Mouse (Mus musculus) intestine, postnatal 0 days (tissue): ENCODE measurements around the gene Kcnmb1. TPM values are rescaled to one million over a fixed set of nuclear protein-coding genes. Genes with fewer than 3 reads are reported as not detected.
A peak's percentile ranks its signal among the peaks of the same experiment; 100 is the strongest.

Experiments
- ATAC-seq: fragments of 200-750 bp; cut with Nextera tagmentation; 2 replicates; pipeline ENCODE4 v1.8.0; 2017; ENCODE audit warnings: mild to moderate bottlenecking, moderate TSS enrichment, moderate library complexity
- H3K27ac ChIP-seq: fragments of 300-500 bp; sonication (generic); 2 replicates; pipeline ENCODE4 v1.5.1; 2014; ENCODE audit warnings: mild to moderate bottlenecking, low read depth, low read length, moderate library complexity
- H3K27me3 ChIP-seq: fragments of 300-500 bp; sonication (generic); replicated peaks from 2 replicates; pipeline ENCODE4 v1.6.1; 2014; ENCODE audit warnings: low read length, mixed read lengths; ENCODE audit not compliant: control insufficient read depth, insufficient read depth
- H3K36me3 ChIP-seq: fragments of 300-500 bp; sonication (generic); 2 replicates; pipeline ENCODE4 v1.6.1; 2014; ENCODE audit warnings: mild to moderate bottlenecking, moderate library complexity; ENCODE audit not compliant: control insufficient read depth, insufficient read depth
- H3K4me1 ChIP-seq: fragments of 300-500 bp; sonication (generic); replicated peaks from 2 replicates; pipeline ENCODE4 v1.6.1; 2014; ENCODE audit warnings: antibody characterized with exemption, low read length, mixed read lengths; ENCODE audit not compliant: control insufficient read depth, insufficient read depth
- H3K4me2 ChIP-seq: fragments of 300-500 bp; sonication (generic); replicated peaks from 2 replicates; pipeline ENCODE4 v1.6.1; 2014; ENCODE audit warnings: low read depth, mild to moderate bottlenecking, moderate library complexity
- H3K4me3 ChIP-seq: fragments of 300-500 bp; sonication (generic); 2 replicates; pipeline ENCODE4 v1.5.1; 2014; ENCODE audit warnings: low read depth, low read length
- H3K9ac ChIP-seq: fragments of 300-500 bp; sonication (generic); 2 replicates; pipeline ENCODE4 v1.6.1; 2014; ENCODE audit warnings: mild to moderate bottlenecking, low read depth, low read length
- H3K9me3 ChIP-seq: fragments of 300-500 bp; sonication (generic); 2 replicates; pipeline ENCODE4 v1.6.1; 2016; ENCODE audit warnings: mixed run types; ENCODE audit not compliant: control insufficient read depth
- CTCF ChIP-seq: sonication (generic); IDR thresholded peaks from 2 replicates; pipeline ENCODE4 v1.5.1; 2016; ENCODE audit warnings: low read depth, mild to moderate bottlenecking, control low read depth, antibody characterized with exemption, moderate library complexity
- WGBS: fragments of 180-500 bp; shearing (Covaris S2); extraction: QIAGEN DNeasy Blood & Tissue Kit; methylation state at CpG from one replicate; pipeline ENCODE4 v1.1.7; 2014; 5-methylcytosine and 5-hydroxymethylcytosine counted together
- polyA plus RNA-seq: library from polyadenylated mRNA; unstranded; fragments of >200 nt; fragmentation: Nextera tagmentation; extraction: Ambion mirVana; gene quantifications from 2 replicates; pipeline ENCODE4 v1.2.1, GENCODE M21; 2015

Kcnmb1 gene
- polyA plus RNA-seq, 1 experiment from 2014 or later, result 1.8 TPM

DNA sequence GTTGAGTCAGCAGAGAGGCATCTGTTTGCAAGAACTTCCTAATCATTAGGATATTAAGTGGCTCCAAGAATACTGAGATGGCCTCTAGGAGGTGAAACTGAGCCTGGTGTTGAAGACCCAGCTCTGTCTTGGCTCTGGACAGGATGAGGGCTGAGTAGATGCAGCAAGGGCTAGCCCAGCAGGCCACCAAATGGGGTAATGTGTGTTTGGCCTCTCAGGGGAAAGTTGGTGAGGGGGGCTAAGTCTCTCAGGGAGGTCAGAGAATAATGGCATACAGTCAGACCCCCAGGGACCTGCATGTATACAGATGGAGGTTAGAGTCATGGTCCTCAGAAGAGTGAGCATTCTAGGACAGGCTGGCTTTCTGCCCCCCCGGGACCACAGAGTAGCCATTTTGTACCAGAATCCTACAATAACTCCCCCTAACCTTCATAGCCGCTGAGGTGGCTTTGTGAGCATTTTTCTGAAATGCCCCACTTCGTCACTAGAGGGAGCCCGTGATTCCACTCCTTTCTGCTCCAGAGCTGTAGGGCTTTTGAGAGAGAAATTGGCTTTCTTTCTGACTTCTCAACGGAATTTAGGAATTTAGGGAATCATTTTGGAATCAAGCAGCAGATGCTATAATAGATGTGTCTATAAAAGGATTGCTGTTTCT lies 39.3 kb downstream of the Kcnmb1 start:
- no peaks in the 10 kb centered on the region for H3K9me3 ChIP-seq
- no peak overlapping the region for H3K27ac ChIP-seq
- H3K4me3 ChIP-seq, result no peak overlapping the region
- H3K27me3 ChIP-seq, result no peaks in the 10 kb centered on the region
- WGBS, result 6% methylated on average over 5 of the region's 5 CpGs
- H3K4me1 ChIP-seq, result no peaks in the 10 kb centered on the region
- peak; percentile 76 for TF ChIP-seq CTCF
- ATAC-seq, result no peak
- no peak overlapping the region for H3K9ac ChIP-seq
- H3K4me2 ChIP-seq, result no peak overlapping the region
- H3K36me3 ChIP-seq, result no peaks in the 10 kb centered on the region

DNA sequence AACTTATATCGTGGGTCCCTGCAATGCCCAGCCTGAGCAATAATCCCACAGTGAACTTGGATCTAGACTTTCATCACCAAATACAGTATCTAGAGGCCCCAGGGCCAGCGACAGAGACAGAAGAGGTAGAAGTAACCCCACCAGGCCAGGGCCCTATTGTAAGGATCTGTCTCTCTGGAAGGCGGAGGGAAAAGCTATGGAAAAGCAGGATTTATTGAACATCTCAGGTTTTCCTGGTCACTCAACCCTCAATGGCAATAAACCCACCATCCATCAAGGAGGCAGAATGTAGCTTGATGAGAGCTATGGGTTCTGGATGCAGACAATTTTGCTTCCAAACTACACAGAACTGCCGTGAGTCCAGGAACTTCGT lies 39.8 kb downstream of the Kcnmb1 start:
- H3K9ac ChIP-seq, result no peak overlapping the region
- H3K4me3 ChIP-seq, result no peak overlapping the region
- H3K4me1 ChIP-seq, result no peaks in the 10 kb centered on the region
- WGBS, result 76% methylated on average over 5 of the region's 5 CpGs
- H3K27ac ChIP-seq, result no peak overlapping the region
- H3K27me3 ChIP-seq, result no peaks in the 10 kb centered on the region
- no peaks in the 10 kb centered on the region for H3K36me3 ChIP-seq
- H3K4me2 ChIP-seq, result no peak overlapping the region
- H3K9me3 ChIP-seq, result no peaks in the 10 kb centered on the region
- no peak for TF ChIP-seq CTCF
- ATAC-seq, result no peak

DNA sequence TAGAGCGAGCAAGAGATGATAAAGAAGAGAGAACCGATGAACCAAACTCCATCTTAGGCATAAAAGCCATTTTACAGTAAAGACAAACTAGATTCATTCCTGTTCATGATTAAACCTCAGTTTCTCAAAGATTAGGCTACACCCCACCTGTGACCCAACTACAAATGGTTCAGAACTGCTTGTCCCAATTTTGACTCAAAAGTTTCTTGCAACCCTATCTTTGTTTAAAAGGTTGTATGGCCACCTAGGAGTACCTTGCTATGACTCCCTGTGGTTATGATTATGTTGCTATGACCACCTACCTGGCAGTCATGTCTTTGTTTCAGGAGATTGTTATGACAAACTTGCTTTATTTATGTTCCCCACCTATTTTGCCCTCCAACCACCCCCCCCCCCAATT lies 44.8 kb downstream of the Kcnmb1 start:
- Histone ChIP-seq H3K4me1 (no peaks in the 10 kb centered on the region), H3K27ac (no peak overlapping the region), H3K9ac (no peak overlapping the region), H3K4me3 (no peak overlapping the region), H3K27me3 (no peaks in the 10 kb centered on the region), H3K36me3 (no peaks in the 10 kb centered on the region), H3K9me3 (no peaks in the 10 kb centered on the region), H3K4me2 (no peak overlapping the region)
- no peak for ATAC-seq
- TF ChIP-seq CTCF, result no peak
- WGBS, result 85% methylated on average over 2 of the region's 2 CpGs

DNA sequence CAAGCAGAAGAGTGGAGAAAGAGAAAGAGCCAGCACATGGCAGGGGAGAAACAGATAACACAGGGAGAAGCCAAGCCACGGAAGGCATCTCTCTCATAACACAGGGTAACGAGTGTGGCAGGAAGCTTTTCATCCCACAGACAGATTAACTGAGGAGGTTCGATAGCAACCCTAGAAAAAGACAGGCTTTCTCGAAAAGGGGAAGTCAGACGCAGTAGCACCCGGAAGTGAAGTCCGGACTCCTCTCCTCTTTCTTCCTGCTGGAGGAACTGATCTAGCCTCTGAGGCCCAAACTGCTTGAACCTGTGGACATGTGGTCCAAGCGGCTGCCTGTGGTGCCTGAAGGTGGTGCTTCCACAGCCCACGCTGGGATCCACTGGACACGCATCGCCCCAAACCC lies 45.4 kb downstream of the Kcnmb1 start:
- TF ChIP-seq CTCF, result no peak
- no peaks in the 10 kb centered on the region for H3K9me3 ChIP-seq
- no peak overlapping the region for H3K27ac ChIP-seq
- no peaks in the 10 kb centered on the region for H3K27me3 ChIP-seq
- no peak for ATAC-seq
- no peaks in the 10 kb centered on the region for H3K4me1 ChIP-seq
- H3K4me3 ChIP-seq, result no peak overlapping the region
- no peak overlapping the region for H3K9ac ChIP-seq
- no peak overlapping the region for H3K4me2 ChIP-seq
- H3K36me3 ChIP-seq, result no peaks in the 10 kb centered on the region
- 73% methylated on average over 11 of the region's 11 CpGs for WGBS

DNA sequence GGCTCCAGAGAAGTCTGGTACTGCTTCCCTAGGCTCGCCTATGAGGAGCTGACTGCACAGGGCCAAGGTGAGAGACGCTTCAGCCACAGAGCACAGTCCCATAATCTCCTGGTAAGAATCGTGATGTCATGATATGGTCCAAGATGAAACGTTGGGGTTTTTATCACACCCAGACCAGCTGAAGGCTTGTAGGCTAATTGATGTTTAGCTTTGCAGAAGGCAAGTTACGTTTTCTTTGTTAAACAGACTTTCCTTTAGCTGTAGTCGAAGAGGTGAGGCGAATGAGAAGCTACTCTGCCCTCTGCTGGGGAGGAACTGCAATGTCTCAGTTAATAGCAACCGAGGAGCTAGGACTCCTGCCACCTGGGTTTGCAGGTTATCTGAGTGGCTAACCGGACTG lies 45.9 kb downstream of the Kcnmb1 start:
- Histone ChIP-seq H3K4me1 (no peaks in the 10 kb centered on the region), H3K27ac (no peak overlapping the region), H3K4me2 (no peak overlapping the region), H3K9me3 (no peaks in the 10 kb centered on the region), H3K4me3 (no peak overlapping the region), H3K27me3 (no peaks in the 10 kb centered on the region), H3K9ac (no peak overlapping the region), H3K36me3 (no peaks in the 10 kb centered on the region)
- WGBS, result 28% methylated on average over 9 of the region's 9 CpGs
- TF ChIP-seq CTCF, result peak; percentile 80
- no peak for ATAC-seq

DNA sequence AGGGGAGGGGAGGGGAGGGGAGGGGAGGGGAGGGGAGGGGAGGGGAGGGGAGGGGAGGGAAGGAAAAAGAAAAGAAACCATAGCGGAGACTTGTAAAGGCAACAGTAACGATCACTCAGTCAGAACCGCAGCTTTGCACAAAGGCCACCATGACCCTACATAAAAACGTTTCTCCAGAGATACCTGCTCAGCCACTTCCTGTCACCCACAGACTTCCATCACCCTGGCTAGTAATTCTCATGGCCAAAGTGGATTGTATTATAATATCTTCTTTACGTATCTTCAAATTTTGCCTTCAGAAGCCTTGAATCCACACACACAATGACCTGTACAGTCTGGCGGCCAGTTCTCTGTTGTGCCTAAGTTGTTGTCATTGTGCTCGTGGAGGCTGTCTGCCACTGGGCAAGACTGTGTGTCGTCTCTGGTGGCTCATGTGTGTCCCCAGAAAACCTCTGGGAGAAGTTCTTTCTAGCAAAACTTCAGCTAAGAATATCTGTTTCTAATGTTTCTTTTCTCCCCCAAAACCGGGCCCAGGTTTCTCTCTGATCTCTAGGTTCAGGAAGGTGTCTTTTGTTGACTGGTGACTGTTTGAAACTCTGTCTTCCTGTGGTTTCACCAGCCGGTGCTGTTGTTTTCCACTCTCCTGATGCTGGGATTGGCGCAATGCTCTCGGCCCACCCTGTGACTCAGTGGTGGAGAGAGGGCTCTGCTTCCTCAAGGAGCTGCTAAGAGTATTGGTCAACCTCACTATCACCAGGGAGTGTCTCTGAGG lies 46.7 kb downstream of the Kcnmb1 start:
- no peak for ATAC-seq
- H3K9me3 ChIP-seq, result no peaks in the 10 kb centered on the region

More for the DNA sequence above, 46.7 kb downstream of the Kcnmb1 start:
- H3K4me1 ChIP-seq, result no peaks in the 10 kb centered on the region
- H3K9ac ChIP-seq, result no peak overlapping the region
- H3K36me3 ChIP-seq, result no peaks in the 10 kb centered on the region
- H3K27me3 ChIP-seq, result no peaks in the 10 kb centered on the region
- 78% methylated on average over 12 of the region's 12 CpGs for WGBS
- H3K4me3 ChIP-seq, result no peak overlapping the region
- no peak for TF ChIP-seq CTCF
- H3K4me2 ChIP-seq, result no peak overlapping the region
- no peak overlapping the region for H3K27ac ChIP-seq
